Mouse (Mus musculus) urinary bladder, adult 2 months (tissue): ENCODE measurements around the gene Cyp26a1. TPM values are rescaled to one million over a fixed set of nuclear protein-coding genes. Genes with fewer than 3 reads are reported as not detected.
A peak's percentile ranks its signal among the peaks of the same experiment; 100 is the strongest.

Experiments used
- DNase-seq: peaks from one replicate; pipeline ENCODE4 v3.0.0; 2022; ENCODE audit warnings: low spot score
- polyA plus RNA-seq: library from polyadenylated mRNA; depleted of rRNA; stranded (reverse); fragments of >200 nt; gene quantifications from 2 replicates; pipeline ENCODE4 v1.2.3, GENCODE M21; 2012; rRNA removed

Gene Cyp26a1
- polyA plus RNA-seq, 1 experiment = 0.14 TPM

DNA sequence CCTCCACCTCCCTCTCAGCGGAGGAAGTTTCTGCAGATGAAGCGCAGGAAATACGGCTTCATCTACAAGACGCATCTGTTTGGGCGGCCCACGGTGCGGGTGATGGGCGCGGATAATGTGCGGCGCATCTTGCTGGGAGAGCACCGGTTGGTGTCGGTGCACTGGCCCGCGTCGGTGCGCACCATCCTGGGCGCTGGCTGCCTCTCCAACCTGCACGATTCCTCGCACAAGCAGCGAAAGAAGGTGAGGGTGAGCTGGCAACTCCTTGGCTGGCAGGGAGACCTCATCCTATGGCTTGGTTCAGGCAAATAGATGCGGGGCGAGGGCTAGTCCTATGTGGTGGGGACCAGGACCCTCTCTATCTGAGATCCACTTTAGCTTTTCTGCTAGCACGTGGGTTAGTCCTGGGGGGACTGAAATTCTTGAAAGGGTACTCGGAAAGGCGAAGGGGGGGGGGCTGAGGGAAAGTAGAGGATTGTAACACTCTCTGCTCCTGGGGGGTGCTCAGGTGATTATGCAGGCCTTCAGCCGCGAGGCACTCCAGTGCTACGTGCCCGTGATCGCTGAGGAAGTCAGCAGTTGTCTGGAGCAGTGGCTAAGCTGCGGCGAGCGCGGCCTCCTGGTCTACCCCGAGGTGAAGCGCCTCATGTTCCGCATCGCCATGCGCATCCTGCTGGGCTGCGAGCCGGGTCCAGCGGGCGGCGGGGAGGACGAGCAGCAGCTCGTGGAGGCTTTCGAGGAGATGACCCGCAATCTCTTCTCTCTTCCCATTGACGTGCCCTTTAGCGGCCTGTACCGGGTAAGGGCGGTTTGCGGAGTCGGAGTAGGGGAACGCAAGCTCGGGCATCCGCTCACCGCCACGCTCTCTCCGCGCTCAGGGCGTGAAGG is 919 bp downstream of the Cyp26a1 start:
- DNase-seq = no peak

DNA sequence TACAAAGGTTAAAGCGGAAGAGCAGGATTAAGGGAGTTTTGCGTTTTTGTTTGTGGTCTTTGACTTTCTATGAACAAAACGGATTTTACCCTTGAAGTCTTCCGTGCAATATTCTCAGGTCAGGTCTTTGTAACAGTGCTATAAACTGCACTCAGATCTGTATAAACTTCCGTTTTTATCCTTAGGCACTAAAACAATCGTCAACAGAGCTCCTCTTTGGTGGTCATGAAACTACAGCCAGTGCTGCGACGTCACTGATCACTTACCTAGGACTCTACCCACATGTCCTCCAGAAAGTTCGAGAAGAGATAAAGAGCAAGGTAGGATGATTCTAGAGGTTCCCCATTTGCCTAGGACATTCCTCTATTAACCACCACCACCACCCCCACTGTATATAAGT is 2.1 kb downstream of the Cyp26a1 start:
- no peak for DNase-seq

DNA sequence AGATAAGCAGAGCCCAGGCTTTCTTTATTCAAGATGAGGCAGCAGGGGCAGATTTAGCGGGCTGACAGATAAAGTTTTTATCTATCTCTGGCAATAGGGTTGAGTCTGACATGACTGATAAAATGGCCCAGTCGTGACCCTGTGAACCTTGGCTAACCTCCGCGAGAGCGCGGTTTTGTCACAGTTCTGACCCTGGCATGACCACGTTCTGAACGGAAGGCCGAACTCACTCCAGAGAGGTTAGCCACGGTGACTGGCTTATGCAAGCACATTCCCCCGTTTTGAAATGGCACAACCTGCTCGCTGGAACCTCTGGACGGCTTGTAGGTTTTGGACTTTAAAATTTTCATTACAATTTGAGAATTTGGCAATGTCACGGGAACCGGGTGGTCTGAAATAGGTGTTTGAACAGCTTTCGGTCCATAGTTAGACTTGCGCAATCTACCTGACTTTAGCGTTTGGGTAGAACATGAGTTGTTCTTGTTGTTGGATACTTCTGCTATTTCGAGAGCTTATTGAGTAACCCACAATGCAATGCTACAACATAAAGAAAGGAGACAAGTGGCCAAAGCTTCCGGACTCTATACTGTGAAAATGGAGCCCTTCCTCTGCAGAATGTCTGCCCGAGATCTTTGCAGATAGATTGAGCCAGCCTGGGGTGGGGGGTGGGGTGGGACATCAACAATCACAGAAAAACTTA is 4.9 kb downstream of the Cyp26a1 start:
- DNase-seq = no peak

GRCm38 (mm10) chr19:37703902-37704509 is 6.4 kb downstream of the Cyp26a1 start:
- DNase-seq = peak; percentile 66

- no peak for DNase-seq
Observed at GRCm38 (mm10) chr19:37705722-37706121, 8.1 kb downstream of the Cyp26a1 start.

GRCm38 (mm10) chr19:37714681-37715080 is 17.1 kb downstream of the Cyp26a1 start:
- DNase-seq = no peak

DNA sequence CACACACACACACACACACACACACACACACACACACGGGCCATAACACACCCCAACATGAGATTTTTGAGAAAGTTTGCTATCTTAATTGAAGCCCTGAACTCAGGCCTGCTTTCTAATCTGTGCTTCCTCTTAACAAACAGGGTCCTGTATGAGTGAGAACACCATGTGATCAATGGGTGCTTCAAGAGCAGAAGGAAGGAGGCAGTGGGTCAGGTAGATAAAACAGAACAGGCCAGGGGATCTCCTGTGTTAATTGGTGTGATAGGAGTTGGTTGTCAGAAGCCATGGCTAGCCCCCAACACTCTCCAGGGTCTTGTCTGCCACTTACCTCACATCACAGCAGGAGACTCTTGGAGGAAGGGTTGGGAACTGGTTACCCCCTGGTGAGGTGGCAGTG is 18.4 kb downstream of the Cyp26a1 start:
- no peak for DNase-seq

GRCm38 (mm10) chr19:37716524-37717175 is 19.1 kb downstream of the Cyp26a1 start:
- no peak for DNase-seq

GRCm38 (mm10) chr19:37719166-37719565 is 21.6 kb downstream of the Cyp26a1 start:
- no peak for DNase-seq

DNA sequence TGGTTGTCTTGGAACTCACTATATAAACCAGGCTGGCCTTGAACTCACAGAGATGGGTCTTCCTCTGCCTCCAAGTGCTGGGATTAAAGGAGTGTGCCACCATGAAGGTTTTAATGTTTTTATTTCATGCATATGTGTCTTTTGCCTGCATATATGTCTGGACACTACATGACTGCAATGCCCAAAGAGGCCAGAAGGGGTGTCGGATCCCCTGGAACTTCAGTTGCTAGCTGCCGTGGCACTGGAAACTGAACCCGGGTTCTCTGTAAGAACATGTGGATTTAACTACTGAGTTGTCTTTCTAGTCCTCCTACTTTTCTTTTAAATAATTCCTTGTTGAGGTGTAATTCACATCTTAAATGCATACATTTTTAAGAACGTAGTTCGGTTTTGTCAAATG is 27.0 kb downstream of the Cyp26a1 start:
- no peak for DNase-seq

DNA sequence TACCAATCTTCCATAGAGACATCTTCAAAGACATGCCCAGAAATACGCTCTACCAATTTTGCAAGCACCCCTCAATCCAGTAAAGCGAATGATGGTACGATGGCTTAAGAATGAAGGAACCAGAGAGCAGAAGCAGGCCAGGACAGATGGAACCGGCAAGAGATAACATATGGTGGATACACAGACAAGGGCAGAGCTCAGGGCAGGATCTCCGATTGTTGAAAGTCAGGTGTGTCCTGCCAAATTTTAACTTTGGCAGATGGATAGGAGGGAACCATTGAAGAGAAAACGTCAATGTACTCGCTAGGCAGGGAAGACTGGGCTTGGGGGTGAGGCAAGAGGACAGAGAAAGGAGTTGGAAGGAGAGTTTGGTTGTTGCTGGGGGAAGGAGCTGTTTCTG is 29.0 kb downstream of the Cyp26a1 start:
- DNase-seq = no peak

DNA sequence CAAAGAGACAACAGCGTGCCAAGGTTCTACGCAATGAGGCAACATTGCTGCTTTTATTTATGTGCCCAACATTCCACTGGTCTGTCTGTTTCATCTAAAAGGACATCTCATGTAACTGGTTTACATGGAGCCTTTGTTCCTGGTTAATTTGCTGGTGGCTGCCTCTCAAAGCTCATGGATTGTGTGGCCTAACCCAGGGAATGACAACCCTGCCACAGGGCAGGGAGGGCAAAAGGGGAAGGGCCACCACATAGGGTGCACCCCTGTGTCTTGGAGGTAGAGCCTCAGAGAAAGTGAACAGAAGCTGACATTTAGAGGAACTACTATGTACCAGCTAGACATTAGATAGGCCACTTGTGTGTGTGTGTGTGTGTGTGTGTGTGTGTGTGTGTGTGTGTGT is 29.8 kb downstream of the Cyp26a1 start:
- DNase-seq = no peak

GRCm38 (mm10) chr19:37735426-37735825 is 37.8 kb downstream of the Cyp26a1 start:
- DNase-seq = no peak

DNA sequence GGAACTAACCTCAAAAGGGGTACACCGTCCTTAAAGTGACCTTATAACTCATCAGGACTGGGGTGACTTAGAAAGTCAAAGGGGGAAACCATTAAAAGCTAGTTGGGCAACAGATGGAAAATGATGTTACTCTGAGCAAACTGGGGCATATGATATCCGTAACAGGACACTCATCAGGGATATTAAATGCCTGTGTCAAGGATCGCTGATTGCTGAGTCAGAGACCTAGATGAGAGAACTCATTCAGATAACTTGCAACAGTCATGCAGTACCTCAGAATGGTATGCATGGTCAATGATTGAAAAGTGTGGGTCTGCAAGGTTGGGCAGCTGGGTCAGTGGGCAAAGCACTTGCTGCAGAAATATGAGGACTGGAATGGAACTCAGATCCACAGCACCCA is 41.0 kb downstream of the Cyp26a1 start:
- DNase-seq = no peak

- no peak for DNase-seq
Observed at GRCm38 (mm10) chr19:37740043-37740442, 42.4 kb downstream of the Cyp26a1 start.

Other genes starting within 250 kb of the Cyp26a1 start
- gene Exoc6, start 147.4 kb upstream of the Cyp26a1 start, polyA plus RNA-seq = 16.4 and 17.1 TPM in 2 replicates
- gene Cyp26c1, start 12.2 kb upstream of the Cyp26a1 start, polyA plus RNA-seq = 0.03 and 0.04 TPM in 2 replicates